In the genomic region with DNA sequence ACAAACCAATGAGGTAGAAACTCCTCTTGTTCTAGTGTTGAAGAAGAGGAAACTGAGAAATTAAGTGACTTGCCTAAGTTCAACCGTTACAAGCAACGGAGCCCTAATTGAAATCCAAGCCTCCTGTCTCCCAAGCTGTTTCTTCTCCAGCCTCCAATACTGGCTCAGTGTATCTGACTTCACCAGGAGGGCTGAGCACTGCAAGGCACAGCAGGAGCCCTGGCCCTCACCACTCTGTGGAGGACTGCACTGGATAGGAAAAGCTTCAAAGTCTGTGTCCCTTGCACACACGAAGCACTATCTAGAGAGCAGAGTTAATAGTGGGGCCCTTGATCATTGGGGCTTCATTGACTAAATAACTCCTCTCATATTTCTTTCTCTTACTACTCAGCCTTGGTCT, we compare ENCODE assay signal across 16 mouse cellular contexts.
"Had no signal": no experiment of that assay in that cellular context is flagged by ENCODE, and none has a peak within 500 bp of the region (broad histone marks: within the 10 kb centered on the region; RNA-seq: fewer than 3 reads in every experiment).

No protein-coding gene starts in this region.

- H3K9ac ChIP-seq: limb, embryonic 13.5 days; liver, embryonic 12.5 days; liver, embryonic 15.5 days; lung, embryonic 15.5 days had no signal

- H3K4me2 ChIP-seq: limb, embryonic 13.5 days; liver, embryonic 12.5 days; liver, embryonic 15.5 days; lung, embryonic 15.5 days; midbrain, embryonic 11.5 days had no signal

- DNase-seq: kidney, postnatal 25 days; layer of hippocampus, adult 9-11 months; liver; lung, adult 18-20 months; lung, postnatal 10 days; lung, postnatal 36 days; midbrain, embryonic 14.5 days; thymus, adult 2 months; thymus, postnatal 14 days had no signal

- H3K9me3 ChIP-seq: limb, embryonic 10.5 days; liver, embryonic 12.5 days; liver, embryonic 15.5 days; lung, embryonic 15.5 days had no signal

- H3K27me3 ChIP-seq: limb, embryonic 13.5 days; liver, embryonic 12.5 days; liver, embryonic 15.5 days; lung, embryonic 15.5 days had no signal

- ATAC-seq: liver, embryonic 12.5 days had no signal

- H3K4me1 ChIP-seq: limb, embryonic 13.5 days; liver, embryonic 12.5 days; liver, embryonic 15.5 days; lung, embryonic 15.5 days had no signal

- H3K27ac ChIP-seq: layer of hippocampus, adult 2 months; limb, embryonic 10.5 days; limb, embryonic 13.5 days; liver, embryonic 12.5 days; liver, embryonic 15.5 days; lung, embryonic 15.5 days had no signal

- H3K36me3 ChIP-seq: limb, embryonic 10.5 days; limb, embryonic 13.5 days; liver, embryonic 12.5 days; liver, embryonic 15.5 days; lung, embryonic 15.5 days had no signal

- H3K4me3 ChIP-seq: layer of hippocampus, adult 2 months; limb, embryonic 10.5 days; limb, embryonic 13.5 days; liver, embryonic 12.5 days; liver, embryonic 15.5 days; lung, embryonic 15.5 days had no signal
